Mouse (Mus musculus): Measurements from ENCODE around the gene Otud3. TPM values are rescaled to one million over a fixed set of nuclear protein-coding genes. Genes with fewer than 3 reads are reported as not detected.

Otud3 gene
- polyA plus RNA-seq, 1 experiment from 2014 or later, result 2.6 TPM

DNA sequence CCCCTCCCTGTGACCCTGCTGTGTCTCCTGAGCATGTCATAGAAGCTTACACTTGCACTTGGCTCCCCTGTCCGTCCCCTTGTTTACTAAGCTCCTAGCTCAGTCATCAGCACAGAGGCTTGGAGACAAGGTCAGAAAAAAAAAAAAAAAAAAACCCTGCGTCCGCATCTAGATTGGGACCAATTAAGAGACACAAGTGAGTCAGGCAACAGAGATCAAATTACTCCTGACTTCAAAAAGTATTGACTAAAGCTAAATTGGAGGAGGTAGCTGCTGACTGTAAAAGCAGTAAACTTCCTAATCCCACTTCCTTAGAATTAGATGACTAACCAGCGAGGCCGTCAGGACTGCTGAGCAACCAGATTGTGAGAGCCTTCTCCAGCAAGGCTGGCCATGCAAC is 48.7 kb downstream of the Otud3 start:
- TF ChIP-seq CTCF (IDR thresholded peaks at IDR 0.05; ENCODE audit: low read depth) (no peak), EP300 (optimal IDR thresholded peaks at IDR 0.05) (no peak)
- Histone ChIP-seq H3K4me3 (ENCODE audit: low read depth, low read length) (no peak overlapping the region), H3K36me3 (ENCODE audit: control insufficient read depth, insufficient read depth, low read length) (no peaks in the 10 kb centered on the region), H3K4me1 (replicated peaks; ENCODE audit: control insufficient read depth, insufficient read depth) (no peaks in the 10 kb centered on the region), H3K27ac (replicated peaks) (no peak overlapping the region), H3K4me2 (replicated peaks; ENCODE audit: low read depth) (no peak overlapping the region), H3K9ac (ENCODE audit: low read length) (no peak overlapping the region), H3K9me3 (ENCODE audit: control insufficient read depth, low read length) (no peaks in the 10 kb centered on the region), H3K27me3 (ENCODE audit: control insufficient read depth, insufficient read depth, low read length) (no peaks in the 10 kb centered on the region)
- DNase-seq (ENCODE audit: low spot score), result no peak
- no peak for ATAC-seq (ENCODE audit: low FRiP score, low TSS enrichment)
- WGBS, result 43% methylated on average over 5 of the region's 5 CpGs

DNA sequence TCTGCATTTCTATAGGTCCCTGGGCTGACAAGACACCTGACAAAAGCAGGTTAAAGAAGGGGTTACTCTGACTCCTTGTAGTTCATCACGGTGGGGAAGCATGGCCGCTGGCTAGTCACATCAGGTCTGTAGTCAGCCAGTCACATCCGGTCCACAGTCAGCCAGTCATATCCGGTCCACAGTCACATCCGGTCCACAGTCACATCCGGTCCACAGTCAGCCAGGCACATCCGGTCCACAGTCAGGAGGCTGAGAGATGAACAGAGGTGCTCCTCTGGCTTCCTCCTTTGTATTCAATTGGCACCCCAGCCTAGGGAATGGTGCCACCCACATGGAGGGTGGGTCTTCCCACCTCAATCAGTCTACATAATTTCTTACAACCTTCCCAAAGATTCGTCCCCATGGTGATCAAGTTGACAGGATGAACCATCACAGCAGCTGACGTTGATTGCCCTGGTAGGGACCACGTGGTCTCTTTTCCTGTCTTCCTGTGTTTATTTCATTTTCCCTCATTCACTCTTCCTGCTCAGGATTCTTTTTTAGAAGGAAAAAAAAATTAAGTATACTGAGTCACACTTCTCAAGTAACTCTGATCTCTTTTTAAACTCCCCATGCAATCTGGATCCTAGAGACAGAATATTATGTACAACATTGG is 50.3 kb downstream of the Otud3 start, which contains the start of gene Pla2g5:
Gene Pla2g5 (minus strand): TSS at position 139 of the 655 bp plus-strand sequence.
- H3K4me2 ChIP-seq (replicated peaks; ENCODE audit: low read depth), result no peak within 1 kb of the TSS
- H3K27me3 ChIP-seq (ENCODE audit: control insufficient read depth, insufficient read depth, low read length), result no peaks in the 10 kb centered on the region
- no peak for TF ChIP-seq EP300 (optimal IDR thresholded peaks at IDR 0.05)
- TF ChIP-seq CTCF (IDR thresholded peaks at IDR 0.05; ENCODE audit: low read depth), result no peak
- no peak within 1 kb of the TSS for H3K4me3 ChIP-seq (ENCODE audit: low read depth, low read length)
- H3K9ac ChIP-seq (ENCODE audit: low read length), result no peak within 1 kb of the TSS
- H3K36me3 ChIP-seq (ENCODE audit: control insufficient read depth, insufficient read depth, low read length), result no peaks in the 10 kb centered on the region
- DNase-seq (ENCODE audit: low spot score), result no peak
- WGBS, result 67% methylated on average over 10 of the region's 10 CpGs
- H3K9me3 ChIP-seq (ENCODE audit: control insufficient read depth, low read length), result no peaks in the 10 kb centered on the region
- no peaks in the 10 kb centered on the region for H3K4me1 ChIP-seq (replicated peaks; ENCODE audit: control insufficient read depth, insufficient read depth)
- no peak within 1 kb of the TSS for H3K27ac ChIP-seq (replicated peaks)
- no peak for ATAC-seq (ENCODE audit: low FRiP score, low TSS enrichment)

DNA sequence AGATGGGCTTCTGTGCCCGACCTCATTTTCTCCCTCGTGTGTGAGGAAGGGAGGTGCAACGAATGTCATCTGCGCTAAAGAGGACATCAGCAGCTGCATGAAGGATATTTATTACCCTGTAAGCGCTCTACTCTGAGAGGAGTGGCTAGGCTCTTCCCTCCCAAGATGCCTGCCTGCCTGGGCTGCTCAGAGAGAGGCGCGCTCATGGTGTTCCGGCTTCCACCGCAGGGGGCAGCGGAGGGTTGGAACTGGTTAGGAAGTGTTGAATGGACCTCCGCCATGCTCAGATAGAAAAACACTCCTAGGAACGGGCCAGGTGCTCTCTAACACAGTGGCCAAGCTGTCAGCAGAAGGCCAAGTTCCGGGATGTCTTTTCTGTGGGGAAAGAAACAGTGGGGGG is 54.0 kb downstream of the Otud3 start:
- Histone ChIP-seq H3K4me1 (replicated peaks; ENCODE audit: control insufficient read depth, insufficient read depth) (no peaks in the 10 kb centered on the region), H3K36me3 (ENCODE audit: control insufficient read depth, insufficient read depth, low read length) (no peaks in the 10 kb centered on the region), H3K9ac (ENCODE audit: low read length) (no peak overlapping the region), H3K4me3 (ENCODE audit: low read depth, low read length) (no peak overlapping the region), H3K9me3 (ENCODE audit: control insufficient read depth, low read length) (no peaks in the 10 kb centered on the region), H3K4me2 (replicated peaks; ENCODE audit: low read depth) (no peak overlapping the region), H3K27ac (replicated peaks) (no peak overlapping the region), H3K27me3 (ENCODE audit: control insufficient read depth, insufficient read depth, low read length) (no peaks in the 10 kb centered on the region)
- ATAC-seq (ENCODE audit: low FRiP score, low TSS enrichment) (peak; percentile 80), DNase-seq (ENCODE audit: low spot score) (peak; percentile 88)
- 5% methylated on average over 13 of the region's 13 CpGs for WGBS
- TF ChIP-seq EP300 (optimal IDR thresholded peaks at IDR 0.05) (no peak), CTCF (IDR thresholded peaks at IDR 0.05; ENCODE audit: low read depth) (peak; percentile 78)

DNA sequence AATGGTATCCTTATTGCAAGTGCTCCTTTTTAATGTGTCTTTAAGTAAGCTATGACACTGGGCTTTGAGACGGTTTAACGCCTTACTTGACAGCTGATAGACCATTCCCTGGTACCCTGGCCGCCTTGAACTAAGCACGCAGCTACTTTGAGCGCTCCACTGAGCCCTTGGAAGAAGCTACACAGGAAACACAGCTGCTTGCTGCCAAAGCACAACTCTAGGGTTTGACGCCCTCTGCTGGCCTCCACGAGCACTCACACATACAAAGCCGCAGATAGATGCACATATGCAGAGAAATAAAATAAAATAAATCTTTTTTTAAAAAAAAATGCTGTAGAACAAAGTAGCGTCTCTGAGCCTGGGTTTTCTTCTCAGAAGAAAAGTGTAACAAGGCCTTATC is 54.5 kb downstream of the Otud3 start:
- Histone ChIP-seq H3K4me2 (replicated peaks; ENCODE audit: low read depth) (no peak overlapping the region), H3K9me3 (ENCODE audit: control insufficient read depth, low read length) (no peaks in the 10 kb centered on the region), H3K36me3 (ENCODE audit: control insufficient read depth, insufficient read depth, low read length) (no peaks in the 10 kb centered on the region), H3K4me1 (replicated peaks; ENCODE audit: control insufficient read depth, insufficient read depth) (no peaks in the 10 kb centered on the region), H3K27me3 (ENCODE audit: control insufficient read depth, insufficient read depth, low read length) (no peaks in the 10 kb centered on the region), H3K9ac (ENCODE audit: low read length) (no peak overlapping the region), H3K27ac (replicated peaks) (no peak overlapping the region), H3K4me3 (ENCODE audit: low read depth, low read length) (no peak overlapping the region)
- TF ChIP-seq CTCF (IDR thresholded peaks at IDR 0.05; ENCODE audit: low read depth), result peak; percentile 67
- TF ChIP-seq EP300 (optimal IDR thresholded peaks at IDR 0.05), result no peak
- DNase-seq (ENCODE audit: low spot score) (no peak), ATAC-seq (ENCODE audit: low FRiP score, low TSS enrichment) (no peak)
- 26% methylated on average over 9 of the region's 9 CpGs for whole genome bisulfite sequencing

DNA sequence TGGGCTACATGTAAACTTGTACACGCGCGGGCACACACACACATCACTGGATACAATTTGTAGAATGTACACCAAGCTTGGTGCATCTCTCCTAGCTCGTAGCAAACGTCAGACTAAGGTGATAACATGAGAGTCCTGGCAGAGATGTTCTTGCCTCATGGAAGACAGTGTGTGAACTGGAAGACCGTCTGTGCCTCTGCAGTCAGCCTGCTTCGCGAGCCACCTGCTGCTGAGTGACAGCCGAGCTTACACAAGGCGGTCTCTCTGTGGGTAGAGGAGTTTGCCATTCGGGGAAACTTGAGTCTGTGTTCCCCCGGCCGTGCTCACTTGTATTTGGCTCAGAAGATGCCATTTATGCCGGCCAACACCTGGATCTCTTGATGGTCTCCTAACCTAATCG is 55.3 kb downstream of the Otud3 start:
- H3K9me3 ChIP-seq (ENCODE audit: control insufficient read depth, low read length), result no peaks in the 10 kb centered on the region
- TF ChIP-seq CTCF (IDR thresholded peaks at IDR 0.05; ENCODE audit: low read depth) (no peak), EP300 (optimal IDR thresholded peaks at IDR 0.05) (no peak)
- no peaks in the 10 kb centered on the region for H3K27me3 ChIP-seq (ENCODE audit: control insufficient read depth, insufficient read depth, low read length)
- H3K4me3 ChIP-seq (ENCODE audit: low read depth, low read length), result no peak overlapping the region
- no peak overlapping the region for H3K9ac ChIP-seq (ENCODE audit: low read length)
- no peak for DNase-seq (ENCODE audit: low spot score)
- WGBS, result 79% methylated on average over 15 of the region's 15 CpGs
- H3K4me2 ChIP-seq (replicated peaks; ENCODE audit: low read depth), result no peak overlapping the region
- no peak for ATAC-seq (ENCODE audit: low FRiP score, low TSS enrichment)
- no peaks in the 10 kb centered on the region for H3K36me3 ChIP-seq (ENCODE audit: control insufficient read depth, insufficient read depth, low read length)
- no peak overlapping the region for H3K27ac ChIP-seq (replicated peaks)
- no peaks in the 10 kb centered on the region for H3K4me1 ChIP-seq (replicated peaks; ENCODE audit: control insufficient read depth, insufficient read depth)

DNA sequence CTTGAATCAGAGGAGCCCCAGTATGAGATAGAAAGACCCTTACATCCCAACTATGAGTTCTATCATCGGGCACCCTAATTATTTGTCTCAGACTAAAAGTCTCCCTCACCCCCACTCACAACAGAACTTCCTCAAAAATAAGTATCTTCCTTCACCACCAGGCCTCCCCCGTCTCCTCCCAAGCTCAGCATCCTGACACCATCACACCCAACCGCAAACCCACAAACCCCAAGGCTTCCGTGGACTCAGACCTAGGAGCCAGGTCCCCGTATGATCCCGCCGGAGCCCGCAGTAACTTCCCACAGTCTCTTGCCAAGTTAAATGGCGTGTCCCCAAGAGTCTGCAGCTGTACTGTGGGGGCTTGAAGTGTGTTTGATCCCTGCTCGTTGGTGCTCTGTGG is 56.2 kb downstream of the Otud3 start:
- Histone ChIP-seq H3K36me3 (ENCODE audit: control insufficient read depth, insufficient read depth, low read length) (no peaks in the 10 kb centered on the region), H3K27me3 (ENCODE audit: control insufficient read depth, insufficient read depth, low read length) (no peaks in the 10 kb centered on the region), H3K4me1 (replicated peaks; ENCODE audit: control insufficient read depth, insufficient read depth) (no peaks in the 10 kb centered on the region), H3K9me3 (ENCODE audit: control insufficient read depth, low read length) (no peaks in the 10 kb centered on the region), H3K27ac (replicated peaks) (no peak overlapping the region), H3K4me2 (replicated peaks; ENCODE audit: low read depth) (no peak overlapping the region), H3K4me3 (ENCODE audit: low read depth, low read length) (no peak overlapping the region), H3K9ac (ENCODE audit: low read length) (no peak overlapping the region)
- 82% methylated on average over 10 of the region's 10 CpGs for WGBS
- ATAC-seq (ENCODE audit: low FRiP score, low TSS enrichment), result no peak
- no peak for TF ChIP-seq CTCF (IDR thresholded peaks at IDR 0.05; ENCODE audit: low read depth)
- no peak for TF ChIP-seq EP300 (optimal IDR thresholded peaks at IDR 0.05)
- no peak for DNase-seq (ENCODE audit: low spot score)

All from stomach, postnatal 0 days (tissue).